Mouse (Mus musculus): ENCODE measurements around the gene Atp8b4. TPM values are rescaled to one million over a fixed set of nuclear protein-coding genes. Genes with fewer than 3 reads are reported as not detected.

Gene Atp8b4
- polyA plus RNA-seq, 1 experiment from 2014 or later, result not detected

DNA sequence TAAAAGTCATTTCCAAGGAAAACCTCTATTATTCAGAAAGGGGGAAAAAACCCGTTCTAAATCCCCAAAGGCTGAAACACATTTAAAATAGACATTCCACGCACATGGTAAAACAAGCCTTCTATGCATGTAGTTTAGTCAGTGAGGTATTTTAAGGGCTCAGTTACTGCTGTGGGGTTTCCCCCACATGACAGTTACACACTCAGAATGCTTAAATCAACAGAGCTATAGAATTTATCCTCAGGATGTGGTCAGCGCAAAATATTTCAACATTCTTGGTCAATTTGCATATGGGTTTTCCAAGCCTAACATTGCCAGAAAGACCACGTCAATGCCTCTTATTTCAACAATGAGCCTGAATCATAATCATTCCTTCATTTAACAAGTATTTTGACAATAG, 190.5 kb downstream of the Atp8b4 start:
- Histone ChIP-seq H3K9ac (replicated peaks; ENCODE audit: low read depth, low read length) (no peak overlapping the region), H3K27me3 (replicated peaks; ENCODE audit: control insufficient read depth, insufficient read depth, low read length) (no peaks in the 10 kb centered on the region), H3K9me3 (ENCODE audit: control insufficient read depth, low read length) (no peaks in the 10 kb centered on the region), H3K4me1 (replicated peaks; ENCODE audit: control insufficient read depth, insufficient read depth, low read length) (no peaks in the 10 kb centered on the region), H3K27ac (ENCODE audit: low read length) (no peak overlapping the region), H3K4me2 (ENCODE audit: low read length) (no peak overlapping the region), H3K36me3 (ENCODE audit: control insufficient read depth, insufficient read depth) (no peaks in the 10 kb centered on the region), H3K4me3 (replicated peaks; ENCODE audit: low read length) (no peak overlapping the region)
- WGBS, result 85% methylated on average over 4 of the region's 4 CpGs
- no peak for ATAC-seq

GRCm38 (mm10) chr2:126304621-126305020, 195.9 kb downstream of the Atp8b4 start:
- H3K9ac ChIP-seq (replicated peaks; ENCODE audit: low read depth, low read length), result no peak overlapping the region
- H3K27me3 ChIP-seq (replicated peaks; ENCODE audit: control insufficient read depth, insufficient read depth, low read length), result no peaks in the 10 kb centered on the region
- no peak overlapping the region for H3K27ac ChIP-seq (ENCODE audit: low read length)
- no peak for ATAC-seq
- no peak overlapping the region for H3K4me2 ChIP-seq (ENCODE audit: low read length)
- H3K36me3 ChIP-seq (ENCODE audit: control insufficient read depth, insufficient read depth), result no peaks in the 10 kb centered on the region
- no peaks in the 10 kb centered on the region for H3K9me3 ChIP-seq (ENCODE audit: control insufficient read depth, low read length)
- WGBS, result 83% methylated on average over 5 of the region's 5 CpGs
- no peak overlapping the region for H3K4me3 ChIP-seq (replicated peaks; ENCODE audit: low read length)
- H3K4me1 ChIP-seq (replicated peaks; ENCODE audit: control insufficient read depth, insufficient read depth, low read length), result no peaks in the 10 kb centered on the region

GRCm38 (mm10) chr2:126303226-126303625, 197.2 kb downstream of the Atp8b4 start:
- no peak for ATAC-seq
- Histone ChIP-seq H3K27ac (ENCODE audit: low read length) (no peak overlapping the region), H3K9ac (replicated peaks; ENCODE audit: low read depth, low read length) (no peak overlapping the region), H3K9me3 (ENCODE audit: control insufficient read depth, low read length) (no peaks in the 10 kb centered on the region), H3K4me2 (ENCODE audit: low read length) (no peak overlapping the region), H3K4me3 (replicated peaks; ENCODE audit: low read length) (no peak overlapping the region), H3K27me3 (replicated peaks; ENCODE audit: control insufficient read depth, insufficient read depth, low read length) (no peaks in the 10 kb centered on the region), H3K4me1 (replicated peaks; ENCODE audit: control insufficient read depth, insufficient read depth, low read length) (no peaks in the 10 kb centered on the region), H3K36me3 (ENCODE audit: control insufficient read depth, insufficient read depth) (no peaks in the 10 kb centered on the region)
- 53% methylated on average over 3 of the region's 3 CpGs for WGBS

DNA sequence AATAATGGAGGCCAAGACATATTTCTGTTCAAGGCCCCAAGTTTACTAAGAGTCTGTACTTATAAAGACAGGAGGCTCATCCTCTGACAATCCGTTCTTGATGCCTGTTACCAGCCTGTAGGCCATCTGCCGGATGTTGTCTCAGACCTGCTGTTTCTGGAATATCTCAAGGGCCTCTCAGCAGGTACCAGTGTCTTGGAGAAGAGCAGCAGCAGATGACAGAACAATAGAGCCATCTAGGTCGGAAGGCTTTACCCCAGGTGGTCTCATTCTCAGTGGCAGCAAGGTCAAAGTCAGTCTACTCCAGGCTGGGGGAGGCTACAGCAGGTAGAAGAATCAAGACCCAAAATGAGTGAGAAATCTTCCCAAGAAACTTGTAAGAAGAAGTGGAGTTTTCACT, 198.1 kb downstream of the Atp8b4 start:
- no peak overlapping the region for H3K4me3 ChIP-seq (replicated peaks; ENCODE audit: low read length)
- H3K36me3 ChIP-seq (ENCODE audit: control insufficient read depth, insufficient read depth), result no peaks in the 10 kb centered on the region
- H3K9me3 ChIP-seq (ENCODE audit: control insufficient read depth, low read length), result no peaks in the 10 kb centered on the region
- H3K27ac ChIP-seq (ENCODE audit: low read length), result no peak overlapping the region
- no peaks in the 10 kb centered on the region for H3K27me3 ChIP-seq (replicated peaks; ENCODE audit: control insufficient read depth, insufficient read depth, low read length)
- no peak for ATAC-seq
- 64% methylated on average over 3 of the region's 3 CpGs for WGBS
- no peaks in the 10 kb centered on the region for H3K4me1 ChIP-seq (replicated peaks; ENCODE audit: control insufficient read depth, insufficient read depth, low read length)
- no peak overlapping the region for H3K4me2 ChIP-seq (ENCODE audit: low read length)
- H3K9ac ChIP-seq (replicated peaks; ENCODE audit: low read depth, low read length), result no peak overlapping the region

DNA sequence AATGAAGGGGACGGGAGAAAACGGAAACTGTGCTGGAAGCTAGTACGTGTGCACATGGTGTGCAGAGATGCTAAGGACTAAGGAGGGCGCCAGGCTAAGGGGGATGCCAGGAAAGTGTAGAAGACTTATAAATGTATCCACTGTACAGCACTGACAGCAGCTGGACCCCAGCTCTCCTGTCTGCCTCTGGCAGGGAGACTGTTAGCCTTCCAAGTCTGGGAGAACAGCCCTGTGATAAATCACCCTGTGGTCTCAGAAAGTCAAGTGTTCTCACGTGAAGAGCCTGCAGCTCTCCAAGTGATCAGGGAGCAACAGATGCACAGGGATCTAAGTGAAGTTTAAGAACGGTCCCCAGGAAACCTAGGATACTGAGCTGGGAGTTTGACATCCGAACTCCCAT, 209.8 kb downstream of the Atp8b4 start:
- Histone ChIP-seq H3K36me3 (ENCODE audit: control insufficient read depth, insufficient read depth) (no peaks in the 10 kb centered on the region), H3K27me3 (replicated peaks; ENCODE audit: control insufficient read depth, insufficient read depth, low read length) (no peaks in the 10 kb centered on the region), H3K27ac (ENCODE audit: low read length) (no peak overlapping the region), H3K4me3 (replicated peaks; ENCODE audit: low read length) (no peak overlapping the region), H3K4me1 (replicated peaks; ENCODE audit: control insufficient read depth, insufficient read depth, low read length) (no peaks in the 10 kb centered on the region), H3K9me3 (ENCODE audit: control insufficient read depth, low read length) (no peaks in the 10 kb centered on the region), H3K4me2 (ENCODE audit: low read length) (no peak overlapping the region), H3K9ac (replicated peaks; ENCODE audit: low read depth, low read length) (no peak overlapping the region)
- no peak for ATAC-seq
- 89% methylated on average over 7 of the region's 7 CpGs for WGBS

GRCm38 (mm10) chr2:126287942-126288341, 212.5 kb downstream of the Atp8b4 start:
- Histone ChIP-seq H3K9me3 (ENCODE audit: control insufficient read depth, low read length) (no peaks in the 10 kb centered on the region), H3K4me1 (replicated peaks; ENCODE audit: control insufficient read depth, insufficient read depth, low read length) (no peaks in the 10 kb centered on the region), H3K4me2 (ENCODE audit: low read length) (no peak overlapping the region), H3K36me3 (ENCODE audit: control insufficient read depth, insufficient read depth) (no peaks in the 10 kb centered on the region), H3K27me3 (replicated peaks; ENCODE audit: control insufficient read depth, insufficient read depth, low read length) (no peaks in the 10 kb centered on the region), H3K9ac (replicated peaks; ENCODE audit: low read depth, low read length) (no peak overlapping the region), H3K27ac (ENCODE audit: low read length) (no peak overlapping the region), H3K4me3 (replicated peaks; ENCODE audit: low read length) (no peak overlapping the region)
- WGBS, result 92% methylated on average over 5 of the region's 5 CpGs
- no peak for ATAC-seq

- no peaks in the 10 kb centered on the region for H3K9me3 ChIP-seq (ENCODE audit: control insufficient read depth, low read length)
- no peak overlapping the region for H3K4me3 ChIP-seq (replicated peaks; ENCODE audit: low read length)
- 81% methylated on average over 7 of the region's 7 CpGs for WGBS
- no peak for ATAC-seq
- no peaks in the 10 kb centered on the region for H3K27me3 ChIP-seq (replicated peaks; ENCODE audit: control insufficient read depth, insufficient read depth, low read length)
- H3K36me3 ChIP-seq (ENCODE audit: control insufficient read depth, insufficient read depth), result no peaks in the 10 kb centered on the region
- no peak overlapping the region for H3K4me2 ChIP-seq (ENCODE audit: low read length)
- H3K9ac ChIP-seq (replicated peaks; ENCODE audit: low read depth, low read length), result no peak overlapping the region
- H3K27ac ChIP-seq (ENCODE audit: low read length), result no peak overlapping the region
- no peaks in the 10 kb centered on the region for H3K4me1 ChIP-seq (replicated peaks; ENCODE audit: control insufficient read depth, insufficient read depth, low read length)
These were observed 214.1 kb downstream of the Atp8b4 start for GRCm38 (mm10) chr2:126286420-126286819.

DNA sequence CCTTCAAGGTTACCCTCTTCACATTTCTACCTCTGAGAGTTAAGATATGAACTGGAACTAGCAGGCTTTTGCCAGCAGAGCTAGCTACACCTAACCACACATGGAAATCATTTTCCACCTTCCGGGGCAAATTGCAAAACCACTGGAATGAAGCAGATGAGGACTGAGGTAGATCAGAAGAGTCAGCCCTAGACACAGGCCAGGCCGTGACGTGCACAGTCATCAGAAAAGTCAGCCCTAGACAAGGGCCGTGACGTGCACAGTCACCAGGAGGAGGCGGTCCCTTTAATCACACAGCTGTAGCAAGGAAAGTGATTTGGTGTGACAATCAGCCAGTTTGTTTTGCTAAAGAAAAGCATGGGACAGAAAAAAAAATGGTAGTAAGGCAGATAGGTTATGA, 216.4 kb downstream of the Atp8b4 start:
- Histone ChIP-seq H3K36me3 (ENCODE audit: control insufficient read depth, insufficient read depth) (no peaks in the 10 kb centered on the region), H3K27ac (ENCODE audit: low read length) (no peak overlapping the region), H3K4me1 (replicated peaks; ENCODE audit: control insufficient read depth, insufficient read depth, low read length) (no peaks in the 10 kb centered on the region), H3K9ac (replicated peaks; ENCODE audit: low read depth, low read length) (no peak overlapping the region), H3K4me2 (ENCODE audit: low read length) (no peak overlapping the region), H3K9me3 (ENCODE audit: control insufficient read depth, low read length) (no peaks in the 10 kb centered on the region), H3K4me3 (replicated peaks; ENCODE audit: low read length) (no peak overlapping the region), H3K27me3 (replicated peaks; ENCODE audit: control insufficient read depth, insufficient read depth, low read length) (no peaks in the 10 kb centered on the region)
- WGBS, result 89% methylated on average over 6 of the region's 6 CpGs
- no peak for ATAC-seq

- 78% methylated on average over 3 of the region's 3 CpGs for WGBS
- no peaks in the 10 kb centered on the region for H3K9me3 ChIP-seq (ENCODE audit: control insufficient read depth, low read length)
- no peak overlapping the region for H3K27ac ChIP-seq (ENCODE audit: low read length)
- no peaks in the 10 kb centered on the region for H3K27me3 ChIP-seq (replicated peaks; ENCODE audit: control insufficient read depth, insufficient read depth, low read length)
- H3K4me1 ChIP-seq (replicated peaks; ENCODE audit: control insufficient read depth, insufficient read depth, low read length), result no peaks in the 10 kb centered on the region
- no peak overlapping the region for H3K4me3 ChIP-seq (replicated peaks; ENCODE audit: low read length)
- H3K4me2 ChIP-seq (ENCODE audit: low read length), result no peak overlapping the region
- no peak overlapping the region for H3K9ac ChIP-seq (replicated peaks; ENCODE audit: low read depth, low read length)
- H3K36me3 ChIP-seq (ENCODE audit: control insufficient read depth, insufficient read depth), result no peaks in the 10 kb centered on the region
- no peak for ATAC-seq
These were observed 217.4 kb downstream of the Atp8b4 start for GRCm38 (mm10) chr2:126283086-126283485.

DNA sequence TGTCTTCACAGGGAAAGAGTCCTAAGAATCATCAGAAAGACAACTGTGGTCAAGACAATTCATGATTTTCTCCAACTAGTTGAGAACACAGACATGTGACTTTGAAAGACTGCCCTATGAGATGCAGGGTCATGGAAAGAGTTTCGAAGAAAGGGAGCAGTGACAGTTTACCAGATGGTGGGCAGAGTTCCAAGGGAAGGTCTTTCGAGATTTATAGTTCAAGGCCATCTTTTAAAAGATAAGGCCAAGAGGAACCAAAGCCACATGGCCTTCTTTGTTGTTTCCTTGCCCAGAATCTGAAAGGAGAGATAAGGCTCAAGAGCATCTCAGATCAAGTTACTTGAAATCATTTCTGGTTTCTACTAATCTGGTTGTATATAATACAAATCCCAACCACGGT, 225.0 kb downstream of the Atp8b4 start:
- ATAC-seq, result no peak
- 89% methylated on average over 3 of the region's 3 CpGs for WGBS
- no peaks in the 10 kb centered on the region for H3K9me3 ChIP-seq (ENCODE audit: control insufficient read depth, low read length)
- no peak overlapping the region for H3K9ac ChIP-seq (replicated peaks; ENCODE audit: low read depth, low read length)
- no peaks in the 10 kb centered on the region for H3K4me1 ChIP-seq (replicated peaks; ENCODE audit: control insufficient read depth, insufficient read depth, low read length)
- no peaks in the 10 kb centered on the region for H3K36me3 ChIP-seq (ENCODE audit: control insufficient read depth, insufficient read depth)
- no peak overlapping the region for H3K27ac ChIP-seq (ENCODE audit: low read length)
- no peak overlapping the region for H3K4me2 ChIP-seq (ENCODE audit: low read length)
- no peak overlapping the region for H3K4me3 ChIP-seq (replicated peaks; ENCODE audit: low read length)
- no peaks in the 10 kb centered on the region for H3K27me3 ChIP-seq (replicated peaks; ENCODE audit: control insufficient read depth, insufficient read depth, low read length)
